Mouse (Mus musculus): Measurements from ENCODE around the gene Hsp90aa1. TPM values are rescaled to one million over a fixed set of nuclear protein-coding genes. Genes with fewer than 3 reads are reported as not detected.
A peak's percentile ranks its signal among the peaks of the same experiment; 100 is the strongest.

Gene Hsp90aa1
- polyA plus RNA-seq, 1 experiment from 2014 or later, result 1,245 TPM

GRCm38 (mm10) chr12:110725489-110725888, 23.0 kb upstream of the Hsp90aa1 start:
- Histone ChIP-seq H3K9me3 (replicated peaks; ENCODE audit: control insufficient read depth, low read length) (no peaks in the 10 kb centered on the region), H3K9ac (replicated peaks; ENCODE audit: low read length) (no peak overlapping the region), H3K4me3 (ENCODE audit: low read depth, low read length) (no peak overlapping the region), H3K36me3 (replicated peaks; ENCODE audit: control insufficient read depth, insufficient read depth, low read depth, low read length) (no peaks in the 10 kb centered on the region), H3K27me3 (ENCODE audit: control insufficient read depth, insufficient read depth, low read length) (no peaks in the 10 kb centered on the region), H3K4me2 (ENCODE audit: low read depth, low read length) (no peak overlapping the region), H3K4me1 (ENCODE audit: control insufficient read depth, insufficient read depth, low read length) (no peaks in the 10 kb centered on the region), H3K27ac (replicated peaks; ENCODE audit: low read depth, low read length) (no peak overlapping the region)
- WGBS, result 84% methylated on average over 5 of the region's 5 CpGs
- no peak for ATAC-seq (replicated peaks; ENCODE audit: insufficient number of reproducible peaks, low FRiP score, low TSS enrichment, low read depth)
- no peak for DNase-seq (ENCODE audit: low spot score)

GRCm38 (mm10) chr12:110725051-110725450, 22.5 kb upstream of the Hsp90aa1 start:
- H3K4me1 ChIP-seq (ENCODE audit: control insufficient read depth, insufficient read depth, low read length), result no peaks in the 10 kb centered on the region
- DNase-seq (ENCODE audit: low spot score) (no peak), ATAC-seq (replicated peaks; ENCODE audit: insufficient number of reproducible peaks, low FRiP score, low TSS enrichment, low read depth) (no peak)
- no peak overlapping the region for H3K4me2 ChIP-seq (ENCODE audit: low read depth, low read length)
- H3K27me3 ChIP-seq (ENCODE audit: control insufficient read depth, insufficient read depth, low read length), result no peaks in the 10 kb centered on the region
- no peaks in the 10 kb centered on the region for H3K36me3 ChIP-seq (replicated peaks; ENCODE audit: control insufficient read depth, insufficient read depth, low read depth, low read length)
- no peaks in the 10 kb centered on the region for H3K9me3 ChIP-seq (replicated peaks; ENCODE audit: control insufficient read depth, low read length)
- no peak overlapping the region for H3K27ac ChIP-seq (replicated peaks; ENCODE audit: low read depth, low read length)
- H3K4me3 ChIP-seq (ENCODE audit: low read depth, low read length), result no peak overlapping the region
- WGBS, result 94% methylated on average over 5 of the region's 5 CpGs
- H3K9ac ChIP-seq (replicated peaks; ENCODE audit: low read length), result no peak overlapping the region

- Histone ChIP-seq H3K4me3 (ENCODE audit: low read depth, low read length) (no peak overlapping the region), H3K4me1 (ENCODE audit: control insufficient read depth, insufficient read depth, low read length) (no peaks in the 10 kb centered on the region), H3K27me3 (ENCODE audit: control insufficient read depth, insufficient read depth, low read length) (no peaks in the 10 kb centered on the region), H3K4me2 (ENCODE audit: low read depth, low read length) (no peak overlapping the region), H3K9ac (replicated peaks; ENCODE audit: low read length) (no peak overlapping the region), H3K27ac (replicated peaks; ENCODE audit: low read depth, low read length) (no peak overlapping the region), H3K36me3 (replicated peaks; ENCODE audit: control insufficient read depth, insufficient read depth, low read depth, low read length) (no peaks in the 10 kb centered on the region), H3K9me3 (replicated peaks; ENCODE audit: control insufficient read depth, low read length) (no peaks in the 10 kb centered on the region)
- DNase-seq (ENCODE audit: low spot score) (no peak), ATAC-seq (replicated peaks; ENCODE audit: insufficient number of reproducible peaks, low FRiP score, low TSS enrichment, low read depth) (no peak)
- WGBS, result 10% methylated on average over 5 of the region's 5 CpGs
These were observed 13.5 kb upstream of the Hsp90aa1 start for GRCm38 (mm10) chr12:110716004-110716403.

GRCm38 (mm10) chr12:110714215-110714614, 11.7 kb upstream of the Hsp90aa1 start:
- no peaks in the 10 kb centered on the region for H3K4me1 ChIP-seq (ENCODE audit: control insufficient read depth, insufficient read depth, low read length)
- no peak overlapping the region for H3K4me2 ChIP-seq (ENCODE audit: low read depth, low read length)
- no peak for DNase-seq (ENCODE audit: low spot score)
- no peaks in the 10 kb centered on the region for H3K9me3 ChIP-seq (replicated peaks; ENCODE audit: control insufficient read depth, low read length)
- WGBS, result 94% methylated on average over 6 of the region's 6 CpGs
- H3K9ac ChIP-seq (replicated peaks; ENCODE audit: low read length), result no peak overlapping the region
- no peak for ATAC-seq (replicated peaks; ENCODE audit: insufficient number of reproducible peaks, low FRiP score, low TSS enrichment, low read depth)
- no peak overlapping the region for H3K27ac ChIP-seq (replicated peaks; ENCODE audit: low read depth, low read length)
- no peaks in the 10 kb centered on the region for H3K27me3 ChIP-seq (ENCODE audit: control insufficient read depth, insufficient read depth, low read length)
- no peak overlapping the region for H3K4me3 ChIP-seq (ENCODE audit: low read depth, low read length)
- no peaks in the 10 kb centered on the region for H3K36me3 ChIP-seq (replicated peaks; ENCODE audit: control insufficient read depth, insufficient read depth, low read depth, low read length)

- no peak overlapping the region for H3K4me2 ChIP-seq (ENCODE audit: low read depth, low read length)
- H3K4me1 ChIP-seq (ENCODE audit: control insufficient read depth, insufficient read depth, low read length), result no peaks in the 10 kb centered on the region
- no peaks in the 10 kb centered on the region for H3K27me3 ChIP-seq (ENCODE audit: control insufficient read depth, insufficient read depth, low read length)
- 93% methylated on average over 6 of the region's 6 CpGs for WGBS
- no peaks in the 10 kb centered on the region for H3K9me3 ChIP-seq (replicated peaks; ENCODE audit: control insufficient read depth, low read length)
- ATAC-seq (replicated peaks; ENCODE audit: insufficient number of reproducible peaks, low FRiP score, low TSS enrichment, low read depth) (no peak), DNase-seq (ENCODE audit: low spot score) (no peak)
- no peak overlapping the region for H3K9ac ChIP-seq (replicated peaks; ENCODE audit: low read length)
- no peaks in the 10 kb centered on the region for H3K36me3 ChIP-seq (replicated peaks; ENCODE audit: control insufficient read depth, insufficient read depth, low read depth, low read length)
- H3K4me3 ChIP-seq (ENCODE audit: low read depth, low read length), result no peak overlapping the region
- no peak overlapping the region for H3K27ac ChIP-seq (replicated peaks; ENCODE audit: low read depth, low read length)
These were observed 11.3 kb upstream of the Hsp90aa1 start for GRCm38 (mm10) chr12:110713784-110714183.

DNA sequence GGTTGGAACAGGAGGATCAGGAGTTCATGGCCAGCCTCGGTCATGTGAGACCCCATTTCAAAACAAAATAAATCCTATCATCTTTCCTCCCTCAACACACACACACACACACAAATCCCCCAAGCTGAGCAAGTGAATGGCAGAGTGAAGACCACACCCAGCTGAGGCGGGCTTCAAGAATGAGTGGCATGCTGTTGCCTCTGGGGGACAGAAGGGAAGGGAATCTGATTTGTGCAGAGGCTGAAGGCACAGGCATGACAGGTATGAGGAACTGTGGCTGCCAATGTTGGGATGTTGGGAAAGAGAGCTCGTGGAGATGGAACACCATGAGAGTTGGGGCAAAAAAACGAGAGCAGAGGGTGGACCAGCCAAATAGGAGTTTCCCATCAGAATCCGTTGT, 8.7 kb upstream of the Hsp90aa1 start:
- ATAC-seq (replicated peaks; ENCODE audit: insufficient number of reproducible peaks, low FRiP score, low TSS enrichment, low read depth) (no peak), DNase-seq (ENCODE audit: low spot score) (no peak)
- H3K27me3 ChIP-seq (ENCODE audit: control insufficient read depth, insufficient read depth, low read length), result no peaks in the 10 kb centered on the region
- H3K9me3 ChIP-seq (replicated peaks; ENCODE audit: control insufficient read depth, low read length), result no peaks in the 10 kb centered on the region
- H3K36me3 ChIP-seq (replicated peaks; ENCODE audit: control insufficient read depth, insufficient read depth, low read depth, low read length), result no peaks in the 10 kb centered on the region
- no peak overlapping the region for H3K9ac ChIP-seq (replicated peaks; ENCODE audit: low read length)
- no peak overlapping the region for H3K4me3 ChIP-seq (ENCODE audit: low read depth, low read length)
- no peak overlapping the region for H3K4me2 ChIP-seq (ENCODE audit: low read depth, low read length)
- 65% methylated on average over 5 of the region's 5 CpGs for WGBS
- H3K27ac ChIP-seq (replicated peaks; ENCODE audit: low read depth, low read length), result no peak overlapping the region
- H3K4me1 ChIP-seq (ENCODE audit: control insufficient read depth, insufficient read depth, low read length), result no peaks in the 10 kb centered on the region

GRCm38 (mm10) chr12:110707451-110707850, 4.9 kb upstream of the Hsp90aa1 start:
- Histone ChIP-seq H3K4me3 (ENCODE audit: low read depth, low read length) (no peak overlapping the region), H3K9me3 (replicated peaks; ENCODE audit: control insufficient read depth, low read length) (no peaks in the 10 kb centered on the region), H3K9ac (replicated peaks; ENCODE audit: low read length) (no peak overlapping the region), H3K27me3 (ENCODE audit: control insufficient read depth, insufficient read depth, low read length) (no peaks in the 10 kb centered on the region), H3K4me1 (ENCODE audit: control insufficient read depth, insufficient read depth, low read length) (no peaks in the 10 kb centered on the region), H3K36me3 (replicated peaks; ENCODE audit: control insufficient read depth, insufficient read depth, low read depth, low read length) (no peaks in the 10 kb centered on the region), H3K4me2 (ENCODE audit: low read depth, low read length) (no peak overlapping the region), H3K27ac (replicated peaks; ENCODE audit: low read depth, low read length) (no peak overlapping the region)
- ATAC-seq (replicated peaks; ENCODE audit: insufficient number of reproducible peaks, low FRiP score, low TSS enrichment, low read depth), result no peak
- DNase-seq (ENCODE audit: low spot score), result no peak
- WGBS, result 86% methylated on average over 7 of the region's 7 CpGs

DNA sequence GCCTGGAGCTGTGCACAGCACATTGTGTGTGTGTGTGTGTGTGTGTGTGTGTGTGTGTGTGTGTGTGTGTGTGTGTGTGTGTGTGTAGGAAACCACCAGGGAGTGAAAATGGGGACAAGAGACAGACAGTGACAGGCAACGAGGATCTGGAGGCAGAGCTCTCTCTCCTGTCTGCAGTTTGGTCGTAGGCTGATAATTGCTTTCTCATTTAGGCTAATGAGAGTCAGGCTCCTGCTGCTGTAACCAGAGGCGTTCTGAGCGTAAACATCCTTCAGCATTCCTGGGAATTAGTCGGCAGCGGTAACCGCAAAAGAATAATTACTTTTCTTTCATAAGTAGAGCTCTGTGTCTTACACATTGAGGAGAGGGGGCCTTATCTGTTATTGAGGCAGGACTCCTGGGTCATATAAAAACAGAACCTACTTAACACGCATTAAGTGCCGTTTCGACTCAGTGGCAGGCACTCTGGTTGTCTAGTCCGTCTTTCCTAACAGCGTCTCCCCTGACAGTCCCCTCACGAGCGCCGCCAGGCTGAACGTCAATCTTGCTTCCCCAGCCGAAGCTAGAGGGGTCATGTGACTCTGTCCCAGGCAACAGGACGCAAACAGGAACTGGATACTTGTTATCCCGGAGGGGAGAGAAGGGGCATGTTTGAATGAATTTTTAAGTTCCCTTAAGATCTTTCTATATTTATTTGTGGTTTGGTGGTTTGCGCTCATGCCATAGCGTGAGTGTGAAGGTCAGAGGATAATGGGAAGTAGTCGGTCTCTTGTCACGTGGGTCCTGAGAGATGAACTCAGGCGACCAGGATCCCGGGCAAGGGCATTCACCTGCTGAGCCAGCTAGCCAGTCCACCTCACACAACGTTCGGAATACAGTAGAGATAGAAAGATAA, 4.1 kb upstream of the Hsp90aa1 start:
- no peaks in the 10 kb centered on the region for H3K36me3 ChIP-seq (replicated peaks; ENCODE audit: control insufficient read depth, insufficient read depth, low read depth, low read length)
- H3K27me3 ChIP-seq (ENCODE audit: control insufficient read depth, insufficient read depth, low read length), result no peaks in the 10 kb centered on the region
- H3K9ac ChIP-seq (replicated peaks; ENCODE audit: low read length), result 0 out of 2 replicates have a peak overlapping the region, but pooled peaks have one; percentile 0
- no peaks in the 10 kb centered on the region for H3K9me3 ChIP-seq (replicated peaks; ENCODE audit: control insufficient read depth, low read length)
- DNase-seq (ENCODE audit: low spot score) (peak; percentile 77), ATAC-seq (replicated peaks; ENCODE audit: insufficient number of reproducible peaks, low FRiP score, low TSS enrichment, low read depth) (peak; percentile 64)
- peak overlapping the region; percentile 4 for H3K4me3 ChIP-seq (ENCODE audit: low read depth, low read length)
- H3K4me1 ChIP-seq (ENCODE audit: control insufficient read depth, insufficient read depth, low read length), result no peaks in the 10 kb centered on the region
- WGBS, result under 1% methylated on average over 27 of the region's 27 CpGs
- H3K4me2 ChIP-seq (ENCODE audit: low read depth, low read length), result peak overlapping the region; percentile 45
- H3K27ac ChIP-seq (replicated peaks; ENCODE audit: low read depth, low read length), result no peak overlapping the region
